In genomic region chr6:140208375-140208774, GRCm38 (mm10) we compare ENCODE assay signal across 11 mouse cellular contexts.
DNase-seq lines count a peak whose midpoint lies in the region; ATAC-seq and TF ChIP-seq lines count a peak whose summit lies in the region.
"Had no signal": no experiment of that assay in that cellular context is flagged by ENCODE, and none has a peak within 500 bp of the region (broad histone marks: within the 10 kb centered on the region; RNA-seq: fewer than 3 reads in every experiment).

No protein-coding gene starts in this region.

- no peaks in the 10 kb centered on the region for H3K27me3 ChIP-seq in intestine, postnatal 0 days (replicated peaks; ENCODE audit: control insufficient read depth, insufficient read depth, low read length)
- H3K27me3 ChIP-seq in intestine, embryonic 15.5 days (replicated peaks) = no peaks in the 10 kb centered on the region
- no peaks in the 10 kb centered on the region for H3K27me3 ChIP-seq in midbrain, embryonic 15.5 days (replicated peaks)
- H3K27me3 ChIP-seq: forebrain, embryonic 12.5 days; heart, embryonic 13.5 days had no signal

- no peaks in the 10 kb centered on the region for H3K9me3 ChIP-seq in intestine, postnatal 0 days (ENCODE audit: control insufficient read depth)
- H3K9me3 ChIP-seq in intestine, embryonic 15.5 days = no peaks in the 10 kb centered on the region
- H3K9me3 ChIP-seq in midbrain, embryonic 15.5 days = no peaks in the 10 kb centered on the region

- H3K9ac ChIP-seq in intestine, postnatal 0 days (ENCODE audit: low read depth, low read length) = no peak overlapping the region
- H3K9ac ChIP-seq in intestine, embryonic 15.5 days = no peak overlapping the region
- H3K9ac ChIP-seq in midbrain, embryonic 15.5 days = no peak overlapping the region
- H3K9ac ChIP-seq: forebrain, embryonic 12.5 days; heart, embryonic 13.5 days had no signal

- H3K4me2 ChIP-seq in intestine, postnatal 0 days (replicated peaks; ENCODE audit: low read depth) = no peak overlapping the region
- no peak overlapping the region for H3K4me2 ChIP-seq in intestine, embryonic 15.5 days (replicated peaks)
- no peak overlapping the region for H3K4me2 ChIP-seq in midbrain, embryonic 15.5 days
- H3K4me2 ChIP-seq: forebrain, embryonic 12.5 days; heart, embryonic 13.5 days had no signal

- H3K27ac ChIP-seq in intestine, postnatal 0 days (ENCODE audit: low read depth, low read length) = no peak overlapping the region
- no peak overlapping the region for H3K27ac ChIP-seq in intestine, embryonic 15.5 days
- H3K27ac ChIP-seq in midbrain, embryonic 15.5 days = no peak overlapping the region
- H3K27ac ChIP-seq: forebrain, embryonic 12.5 days; heart, embryonic 13.5 days had no signal

- peak; percentile 86 for DNase-seq in adrenal gland, postnatal 10 days
- peak; percentile 69 for DNase-seq in kidney, adult 9 months
- no peak for DNase-seq in left cerebral cortex, adult 18-20 months (ENCODE audit: low spot score in 2 of 2)
- DNase-seq: liver; thymus, adult 18-20 months had no signal

- H3K36me3 ChIP-seq in intestine, postnatal 0 days (ENCODE audit: control insufficient read depth, insufficient read depth) = no peaks in the 10 kb centered on the region
- H3K36me3 ChIP-seq in intestine, embryonic 15.5 days = no peaks in the 10 kb centered on the region
- H3K36me3 ChIP-seq in midbrain, embryonic 15.5 days (replicated peaks) = no peaks in the 10 kb centered on the region
- H3K36me3 ChIP-seq: forebrain, embryonic 12.5 days; heart, embryonic 13.5 days had no signal

- peak; percentile 66; the same call in 1 of the 2 replicates for ATAC-seq in intestine, postnatal 0 days
- ATAC-seq in intestine, embryonic 15.5 days = no peak
- 0 out of 2 replicates have a peak, but pooled peaks have one; percentile 34 for ATAC-seq in midbrain, embryonic 15.5 days (replicated peaks)
- no peak for ATAC-seq in erythroblast, adult 5-6 weeks (replicated peaks; ENCODE audit: low FRiP score, poor library complexity, severe bottlenecking)

- 75% methylated on average over 3 of the region's 3 CpGs for WGBS in intestine, postnatal 0 days
- WGBS in intestine, embryonic 15.5 days = 84% methylated on average over 3 of the region's 3 CpGs
- 70% methylated on average over 3 of the region's 3 CpGs for WGBS in midbrain, embryonic 15.5 days

- no peak overlapping the region for H3K4me3 ChIP-seq in intestine, postnatal 0 days (ENCODE audit: low read depth, low read length)
- H3K4me3 ChIP-seq in intestine, embryonic 15.5 days (replicated peaks) = no peak overlapping the region
- no peak overlapping the region for H3K4me3 ChIP-seq in midbrain, embryonic 15.5 days
- H3K4me3 ChIP-seq: forebrain, embryonic 12.5 days; heart, embryonic 13.5 days had no signal

- no peaks in the 10 kb centered on the region for H3K4me1 ChIP-seq in intestine, postnatal 0 days (replicated peaks; ENCODE audit: control insufficient read depth, insufficient read depth, low read length)
- H3K4me1 ChIP-seq in intestine, embryonic 15.5 days (replicated peaks) = 0 out of 2 replicates have a peak, but pooled peaks cover 2% of the 10 kb centered on the region
- no peaks in the 10 kb centered on the region for H3K4me1 ChIP-seq in midbrain, embryonic 15.5 days
- H3K4me1 ChIP-seq: forebrain, embryonic 12.5 days; heart, embryonic 13.5 days had no signal

- TF ChIP-seq CTCF in intestine, postnatal 0 days (IDR thresholded peaks at IDR 0.05; ENCODE audit: low read depth) = no peak

Comparison
In these comparisons a context has a peak if more than half of its experiments do, and no peak if none do; other contexts are left out.
1. ATAC-seq: peak in intestine, postnatal 0 days (single experiment) and midbrain, embryonic 15.5 days (single experiment); none in intestine, embryonic 15.5 days (single experiment) and erythroblast, adult 5-6 weeks (single experiment).
2. DNase-seq: peak in adrenal gland, postnatal 10 days (single experiment) and kidney, adult 9 months (single experiment); none in left cerebral cortex, adult 18-20 months (0 of 2).